Mouse (Mus musculus) midbrain, embryonic 14.5 days (tissue): ENCODE data around the gene Dusp18. TPM values are rescaled to one million over a fixed set of nuclear protein-coding genes. Genes with fewer than 3 reads are reported as not detected.
A peak's percentile ranks its signal among the peaks of the same experiment; 100 is the strongest.

ENCODE experiments used
- ATAC-seq: fragments of 200-750 bp; cut with Nextera tagmentation; 2 replicates; pipeline ENCODE4 v1.8.0; 2017; ENCODE audit warnings: moderate number of reproducible peaks, moderate library complexity; ENCODE audit not compliant: low FRiP score, low TSS enrichment
- DNase-seq: peaks from one replicate; pipeline ENCODE4 v3.0.0-alpha.2; 2015
- H3K27ac ChIP-seq: fragments of 300-500 bp; sonication (generic); replicated peaks from 2 replicates; pipeline ENCODE4 v1.5.1; 2014; ENCODE audit warnings: mild to moderate bottlenecking, low read depth, low read length, moderate library complexity
- H3K27me3 ChIP-seq: fragments of 300-500 bp; sonication (generic); 2 replicates; pipeline ENCODE4 v1.6.1; 2014; ENCODE audit warnings: low read length, control low read depth, mixed read lengths; ENCODE audit not compliant: control insufficient read depth, insufficient read depth
- H3K36me3 ChIP-seq: fragments of 300-500 bp; sonication (generic); 2 replicates; pipeline ENCODE4 v1.6.1; 2014; ENCODE audit warnings: low read length, control low read depth; ENCODE audit not compliant: control insufficient read depth, insufficient read depth
- H3K4me1 ChIP-seq: fragments of 300-500 bp; sonication (generic); 2 replicates; pipeline ENCODE4 v1.6.1; 2014; ENCODE audit warnings: mild to moderate bottlenecking, antibody characterized with exemption, low read length, control low read depth; ENCODE audit not compliant: control insufficient read depth, insufficient read depth
- H3K4me2 ChIP-seq: fragments of 300-500 bp; sonication (generic); 2 replicates; pipeline ENCODE4 v1.6.1; 2014; ENCODE audit warnings: mild to moderate bottlenecking, low read length, moderate library complexity
- H3K4me3 ChIP-seq: fragments of 300-500 bp; sonication (generic); replicated peaks from 2 replicates; pipeline ENCODE4 v1.5.1; 2014; ENCODE audit warnings: low read depth, low read length
- H3K9ac ChIP-seq: fragments of 300-500 bp; sonication (generic); replicated peaks from 2 replicates; pipeline ENCODE4 v1.6.1; 2014; ENCODE audit warnings: mild to moderate bottlenecking, low read length, moderate library complexity
- H3K9me3 ChIP-seq: fragments of 300-500 bp; sonication (generic); 2 replicates; pipeline ENCODE4 v1.6.1; 2016; ENCODE audit warnings: low read length, control low read depth, mixed read lengths; ENCODE audit not compliant: control insufficient read depth
- WGBS: fragments of 180-500 bp; shearing (Covaris S2); extraction: QIAGEN DNeasy Blood & Tissue Kit; methylation state at CpG from one replicate; pipeline ENCODE4 v1.1.7; 2014; 5-methylcytosine and 5-hydroxymethylcytosine counted together
- polyA plus RNA-seq: library from polyadenylated mRNA; unstranded; fragments of >200 nt; fragmentation: Nextera tagmentation; extraction: Ambion mirVana; gene quantifications from 2 replicates; pipeline ENCODE4 v1.2.1, GENCODE M21; 2014

The Dusp18 gene
- polyA plus RNA-seq = 33.7 and 38.1 TPM in 2 replicates

GRCm38 (mm10) chr11:3894406-3895281 is at the start of gene Dusp18, which contains the start of gene 4921536K21Rik:
Gene Dusp18 (plus strand): TSS chr11:3895240.
Gene 4921536K21Rik (minus strand): TSS chr11:3895098.
- Histone ChIP-seq H3K36me3 (peaks cover 18% of the 10 kb centered on the region), H3K9ac (peak within 1 kb of the TSS; percentile 57)

DNA sequence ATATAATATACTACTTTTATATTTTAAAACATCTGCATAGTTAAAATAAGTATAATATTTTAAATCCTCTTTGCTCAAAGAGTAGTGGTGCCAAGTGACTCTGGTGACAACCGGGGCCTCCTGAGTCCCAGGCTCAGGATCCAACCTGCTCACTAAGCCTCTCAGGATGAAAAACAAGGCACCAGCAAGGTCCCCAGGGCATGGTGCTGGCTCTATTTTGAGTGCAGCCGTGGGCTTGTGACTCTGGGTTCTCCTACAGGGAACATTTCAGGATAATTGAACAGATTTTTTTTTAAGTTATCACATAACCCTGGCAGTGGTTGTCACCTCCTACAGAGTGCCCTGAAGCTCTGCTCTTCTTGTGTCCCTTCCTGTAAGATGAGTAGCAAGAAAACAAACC is 48.7 kb upstream of the Dusp18 start:
- no peaks in the 10 kb centered on the region for H3K27me3 ChIP-seq
- ATAC-seq (no peak), DNase-seq (no peak)
- no peaks in the 10 kb centered on the region for H3K36me3 ChIP-seq
- 61% methylated on average over 2 of the region's 2 CpGs for WGBS
- H3K27ac ChIP-seq = no peak overlapping the region
- no peak overlapping the region for H3K4me3 ChIP-seq
- no peak overlapping the region for H3K4me2 ChIP-seq
- no peaks in the 10 kb centered on the region for H3K9me3 ChIP-seq
- H3K9ac ChIP-seq = no peak overlapping the region
- H3K4me1 ChIP-seq = no peaks in the 10 kb centered on the region

More at GRCm38 (mm10) chr11:3894406-3895281, at the start of gene Dusp18, which contains the start of gene 4921536K21Rik:
- no peaks in the 10 kb centered on the region for H3K27me3 ChIP-seq
- H3K27ac ChIP-seq = peak within 1 kb of the TSS; percentile 85
- peak within 1 kb of the TSS; percentile 80 for H3K4me2 ChIP-seq
- H3K4me1 ChIP-seq = no peaks in the 10 kb centered on the region
- DNase-seq (peak; percentile 96), ATAC-seq (peak; percentile 99)
- peak within 1 kb of the TSS; percentile 46 for H3K4me3 ChIP-seq
- WGBS = 2% methylated on average over 46 of the region's 46 CpGs
- no peaks in the 10 kb centered on the region for H3K9me3 ChIP-seq

DNA sequence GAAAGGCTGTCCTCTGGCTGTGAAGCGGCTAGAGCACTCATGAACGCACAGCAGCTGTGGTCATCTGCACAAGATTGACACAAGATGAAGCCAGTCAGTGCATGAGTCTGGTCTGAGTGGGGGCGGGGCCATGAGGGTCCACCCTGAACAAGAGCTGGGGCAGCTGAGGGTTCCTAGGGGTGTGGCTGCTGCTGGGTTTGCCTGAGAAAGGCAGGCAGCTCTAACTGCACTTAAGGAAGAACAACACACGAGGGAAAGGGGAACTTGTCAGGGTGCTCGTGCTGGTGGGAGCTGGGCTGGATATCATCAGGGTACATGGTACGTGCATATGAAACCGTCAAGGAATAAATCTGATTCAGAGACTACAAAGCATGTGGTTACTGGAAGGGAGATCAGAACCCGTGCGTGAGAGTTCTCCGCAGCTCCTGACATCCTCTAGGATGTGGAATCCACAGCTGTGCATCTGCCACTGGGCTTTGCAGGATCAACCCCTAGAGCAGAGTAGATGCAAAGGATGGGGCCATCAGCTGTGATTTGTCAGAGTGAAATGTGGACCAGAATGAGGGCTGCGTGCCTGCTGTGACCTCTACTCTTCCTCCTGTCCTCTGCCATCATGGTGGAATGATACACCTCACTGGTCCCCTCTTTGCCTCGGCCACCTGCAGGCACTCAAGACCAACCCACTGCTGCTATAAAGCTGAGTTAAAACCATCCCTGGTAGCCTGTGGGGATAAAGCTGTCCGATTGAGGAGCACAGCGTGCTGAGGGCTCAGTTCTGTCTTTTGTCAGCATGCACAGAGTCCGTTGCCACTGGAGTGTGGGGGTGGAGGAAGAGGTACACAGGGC is 45.3 kb upstream of the Dusp18 start:
- Histone ChIP-seq H3K4me3 (no peak overlapping the region), H3K4me2 (no peak overlapping the region), H3K27me3 (no peaks in the 10 kb centered on the region), H3K4me1 (no peaks in the 10 kb centered on the region), H3K9ac (no peak overlapping the region), H3K27ac (no peak overlapping the region), H3K9me3 (no peaks in the 10 kb centered on the region), H3K36me3 (no peaks in the 10 kb centered on the region)
- ATAC-seq (no peak), DNase-seq (no peak)
- WGBS = 77% methylated on average over 15 of the region's 15 CpGs

GRCm38 (mm10) chr11:3850315-3850614 is 44.8 kb upstream of the Dusp18 start:
- Histone ChIP-seq H3K4me2 (no peak overlapping the region), H3K27ac (no peak overlapping the region), H3K9me3 (no peaks in the 10 kb centered on the region), H3K4me1 (no peaks in the 10 kb centered on the region), H3K4me3 (no peak overlapping the region), H3K36me3 (no peaks in the 10 kb centered on the region), H3K9ac (no peak overlapping the region), H3K27me3 (no peaks in the 10 kb centered on the region)
- WGBS = 72% methylated on average over 2 of the region's 2 CpGs
- DNase-seq (no peak), ATAC-seq (no peak)

DNA sequence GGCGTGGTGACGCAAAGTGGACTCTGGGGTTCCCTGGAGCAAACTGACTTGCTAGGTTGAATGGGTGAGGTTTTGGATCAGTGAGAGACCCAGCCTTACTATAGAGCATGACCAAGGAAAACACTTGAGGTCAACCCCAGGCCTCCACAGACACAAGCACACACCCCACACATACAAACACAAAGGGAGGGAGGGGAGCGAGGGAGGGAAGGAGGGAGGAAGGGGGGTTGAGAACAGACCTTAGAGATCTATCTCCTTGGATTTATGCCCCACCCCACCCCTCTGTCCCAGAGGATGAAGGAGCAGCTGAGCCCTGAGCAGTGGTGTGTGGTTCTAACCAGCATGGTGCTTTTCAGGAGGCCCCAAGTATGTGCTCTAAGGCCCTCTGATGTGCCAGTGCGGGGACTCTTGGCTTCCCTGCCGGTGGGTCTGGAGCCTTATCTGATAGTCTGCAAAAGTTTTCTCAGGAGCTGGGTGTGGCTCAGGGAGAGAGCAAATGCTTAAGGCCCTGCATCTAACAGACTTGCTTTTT is 44.2 kb upstream of the Dusp18 start:
- WGBS = 77% methylated on average over 5 of the region's 5 CpGs
- Histone ChIP-seq H3K9ac (no peak overlapping the region), H3K9me3 (no peaks in the 10 kb centered on the region)

GRCm38 (mm10) chr11:3851872-3852271 is 43.2 kb upstream of the Dusp18 start:
- Histone ChIP-seq H3K4me2 (no peak overlapping the region), H3K9ac (no peak overlapping the region), H3K4me3 (no peak overlapping the region), H3K36me3 (no peaks in the 10 kb centered on the region), H3K4me1 (no peaks in the 10 kb centered on the region), H3K9me3 (no peaks in the 10 kb centered on the region), H3K27ac (no peak overlapping the region), H3K27me3 (no peaks in the 10 kb centered on the region)
- 83% methylated on average over 4 of the region's 4 CpGs for WGBS
- DNase-seq = no peak
- ATAC-seq = no peak

More for the DNA sequence above, 44.2 kb upstream of the Dusp18 start:
- no peak overlapping the region for H3K27ac ChIP-seq
- no peaks in the 10 kb centered on the region for H3K4me1 ChIP-seq
- DNase-seq (no peak), ATAC-seq (no peak)
- H3K4me2 ChIP-seq = no peak overlapping the region
- H3K27me3 ChIP-seq = no peaks in the 10 kb centered on the region
- H3K36me3 ChIP-seq = no peaks in the 10 kb centered on the region
- no peak overlapping the region for H3K4me3 ChIP-seq

GRCm38 (mm10) chr11:3853031-3853430 is 42.0 kb upstream of the Dusp18 start:
- no peak overlapping the region for H3K4me2 ChIP-seq
- DNase-seq = no peak
- no peaks in the 10 kb centered on the region for H3K4me1 ChIP-seq
- no peak overlapping the region for H3K4me3 ChIP-seq
- WGBS = 94% methylated on average over 10 of the region's 10 CpGs
- H3K9me3 ChIP-seq = no peaks in the 10 kb centered on the region
- no peaks in the 10 kb centered on the region for H3K36me3 ChIP-seq
- ATAC-seq = no peak
- no peaks in the 10 kb centered on the region for H3K27me3 ChIP-seq
- peak overlapping the region; percentile 45; the same call in 1 of the 2 replicates for H3K27ac ChIP-seq
- H3K9ac ChIP-seq = no peak overlapping the region

GRCm38 (mm10) chr11:3853481-3854034 is 41.5 kb upstream of the Dusp18 start:
- H3K4me1 ChIP-seq = no peaks in the 10 kb centered on the region
- no peak overlapping the region for H3K4me3 ChIP-seq
- peak overlapping the region; percentile 28 for H3K27ac ChIP-seq
- no peaks in the 10 kb centered on the region for H3K36me3 ChIP-seq
- H3K9me3 ChIP-seq = no peaks in the 10 kb centered on the region
- DNase-seq (peak; percentile 68), ATAC-seq (peak; percentile 40; the same call in 1 of the 2 replicates)
- no peak overlapping the region for H3K4me2 ChIP-seq
- H3K9ac ChIP-seq = no peak overlapping the region
- WGBS = 63% methylated on average over 5 of the region's 5 CpGs
- H3K27me3 ChIP-seq = no peaks in the 10 kb centered on the region
